Mouse (Mus musculus): ENCODE results near the gene Syvn1. TPM values are rescaled to one million over a fixed set of nuclear protein-coding genes. Genes with fewer than 3 reads are reported as not detected.

Gene Syvn1
- total RNA-seq (2012; rRNA removed), result 29.6 and 41.4 TPM in 2 replicates

GRCm38 (mm10) chr19:6046294-6047153, at the start of gene Syvn1:
Syvn1 (plus strand) TSS chr19:6046576.
- Histone ChIP-seq H3K9me3 (ENCODE audit: control insufficient read depth, insufficient read depth, low read depth, low read length) (no peaks in the 10 kb centered on the region), H3K36me3 (ENCODE audit: control insufficient read depth, insufficient read depth, low read length, poor library complexity, severe bottlenecking) (peaks cover 32% of the 10 kb centered on the region), H3K27ac (ENCODE audit: insufficient read depth, low read depth, low read length, poor library complexity, severe bottlenecking) (peak within 1 kb of the TSS; percentile 81), H3K4me3 (ENCODE audit: insufficient read depth in 1 of 2, low read depth in 1 of 2, low read length in 2 of 2, poor library complexity in 1 of 2, severe bottlenecking in 1 of 2) (peak within 1 kb of the TSS; percentile 74 to 80), H3K4me1 (ENCODE audit: control insufficient read depth in 2 of 2, insufficient read depth in 2 of 2, low read length in 2 of 2, poor library complexity in 1 of 2) (no peaks in the 10 kb centered on the region; a peak in 1 of 4 replicates), H3K9ac (ENCODE audit: insufficient read depth, low read depth, low read length, poor library complexity, severe bottlenecking) (peak within 1 kb of the TSS; percentile 91)
- TF ChIP-seq ZC3H11A (IDR thresholded peaks at IDR 0.05; ENCODE audit: borderline replicate concordance, low read depth, low read length) (no peak), ZNF384 (IDR thresholded peaks at IDR 0.05; ENCODE audit: low read depth, low read length) (no peak), HCFC1 (IDR thresholded peaks at IDR 0.05; ENCODE audit: borderline replicate concordance, insufficient read depth, low read length) (no peak; the same call in 1 of the 2 replicates), CHD2 (IDR thresholded peaks at IDR 0.05; ENCODE audit: low read depth, low read length) (peak; percentile 94), MAFK (IDR thresholded peaks at IDR 0.05; ENCODE audit: insufficient read depth, low read depth, low read length) (no peak)
- DNase-seq (ENCODE audit: low read depth, low spot score), result peak; percentile 90
- in situ Hi-C loops (cut with MboI; ENCODE audit: low sequenced_read_pairs in 2 of 2, unreplicated experiment in 2 of 2), result no loop called here

- Histone ChIP-seq H3K4me3 (ENCODE audit: insufficient read depth in 1 of 2, low read depth in 1 of 2, low read length in 2 of 2, poor library complexity in 1 of 2, severe bottlenecking in 1 of 2) (no peak overlapping the region), H3K27ac (ENCODE audit: insufficient read depth, low read depth, low read length, poor library complexity, severe bottlenecking) (no peak overlapping the region), H3K9me3 (ENCODE audit: control insufficient read depth, insufficient read depth, low read depth, low read length) (no peaks in the 10 kb centered on the region), H3K9ac (ENCODE audit: insufficient read depth, low read depth, low read length, poor library complexity, severe bottlenecking) (no peak overlapping the region), H3K4me1 (ENCODE audit: control insufficient read depth in 2 of 2, insufficient read depth in 2 of 2, low read length in 2 of 2, poor library complexity in 1 of 2) (no peaks in the 10 kb centered on the region), H3K36me3 (ENCODE audit: control insufficient read depth, insufficient read depth, low read length, poor library complexity, severe bottlenecking) (no peaks in the 10 kb centered on the region; the same call in 1 of the 2 replicates)
- in situ Hi-C loops (cut with MboI; ENCODE audit: low sequenced_read_pairs in 2 of 2, unreplicated experiment in 2 of 2), result no loop called here
- no peak for TF ChIP-seq CHD2 (IDR thresholded peaks at IDR 0.05; ENCODE audit: low read depth, low read length)
- no peak for DNase-seq (ENCODE audit: low read depth, low spot score)
These were observed 48.2 kb upstream of the Syvn1 start for GRCm38 (mm10) chr19:5998180-5998579.

- H3K36me3 ChIP-seq (ENCODE audit: control insufficient read depth, insufficient read depth, low read length, poor library complexity, severe bottlenecking), result no peaks in the 10 kb centered on the region; the same call in 1 of the 2 replicates
- H3K27ac ChIP-seq (ENCODE audit: insufficient read depth, low read depth, low read length, poor library complexity, severe bottlenecking), result no peak overlapping the region
These were observed 46.4 kb upstream of the Syvn1 start for GRCm38 (mm10) chr19:5999969-6000368.

GRCm38 (mm10) chr19:6005541-6005940, 40.8 kb upstream of the Syvn1 start:
- Histone ChIP-seq H3K27ac (ENCODE audit: insufficient read depth, low read depth, low read length, poor library complexity, severe bottlenecking) (no peak overlapping the region), H3K9ac (ENCODE audit: insufficient read depth, low read depth, low read length, poor library complexity, severe bottlenecking) (no peak overlapping the region), H3K36me3 (ENCODE audit: control insufficient read depth, insufficient read depth, low read length, poor library complexity, severe bottlenecking) (no peaks in the 10 kb centered on the region), H3K4me1 (ENCODE audit: control insufficient read depth in 2 of 2, insufficient read depth in 2 of 2, low read length in 2 of 2, poor library complexity in 1 of 2) (peaks cover 3 to 15% of the 10 kb centered on the region in 2 experiments), H3K9me3 (ENCODE audit: control insufficient read depth, insufficient read depth, low read depth, low read length) (no peaks in the 10 kb centered on the region), H3K4me3 (ENCODE audit: insufficient read depth in 1 of 2, low read depth in 1 of 2, low read length in 2 of 2, poor library complexity in 1 of 2, severe bottlenecking in 1 of 2) (no peak overlapping the region)
- no peak for TF ChIP-seq MAFK (IDR thresholded peaks at IDR 0.05; ENCODE audit: insufficient read depth, low read depth, low read length)
- TF ChIP-seq CHD2 (IDR thresholded peaks at IDR 0.05; ENCODE audit: low read depth, low read length), result no peak
- no peak for TF ChIP-seq HCFC1 (IDR thresholded peaks at IDR 0.05; ENCODE audit: borderline replicate concordance, insufficient read depth, low read length)
- TF ChIP-seq ZNF384 (IDR thresholded peaks at IDR 0.05; ENCODE audit: low read depth, low read length), result no peak
- no peak for DNase-seq (ENCODE audit: low read depth, low spot score)
- in situ Hi-C loops (cut with MboI; ENCODE audit: low sequenced_read_pairs in 2 of 2, unreplicated experiment in 2 of 2), result no loop called here

More at GRCm38 (mm10) chr19:5999969-6000368, 46.4 kb upstream of the Syvn1 start:
- Histone ChIP-seq H3K9me3 (ENCODE audit: control insufficient read depth, insufficient read depth, low read depth, low read length) (no peaks in the 10 kb centered on the region), H3K9ac (ENCODE audit: insufficient read depth, low read depth, low read length, poor library complexity, severe bottlenecking) (no peak overlapping the region), H3K4me3 (ENCODE audit: insufficient read depth in 1 of 2, low read depth in 1 of 2, low read length in 2 of 2, poor library complexity in 1 of 2, severe bottlenecking in 1 of 2) (no peak overlapping the region), H3K4me1 (ENCODE audit: control insufficient read depth in 2 of 2, insufficient read depth in 2 of 2, low read length in 2 of 2, poor library complexity in 1 of 2) (no peaks in the 10 kb centered on the region)
- DNase-seq (ENCODE audit: low read depth, low spot score), result no peak
- TF ChIP-seq CHD2 (IDR thresholded peaks at IDR 0.05; ENCODE audit: low read depth, low read length) (no peak), ZNF384 (IDR thresholded peaks at IDR 0.05; ENCODE audit: low read depth, low read length) (no peak), ZC3H11A (IDR thresholded peaks at IDR 0.05; ENCODE audit: borderline replicate concordance, low read depth, low read length) (no peak), HCFC1 (IDR thresholded peaks at IDR 0.05; ENCODE audit: borderline replicate concordance, insufficient read depth, low read length) (no peak), MAFK (IDR thresholded peaks at IDR 0.05; ENCODE audit: insufficient read depth, low read depth, low read length) (no peak)
- in situ Hi-C loops (cut with MboI; ENCODE audit: low sequenced_read_pairs in 2 of 2, unreplicated experiment in 2 of 2), result no loop called here

All from ES-E14 (cell line).